Mouse (Mus musculus): ENCODE data around the gene Cfap52.

DNA sequence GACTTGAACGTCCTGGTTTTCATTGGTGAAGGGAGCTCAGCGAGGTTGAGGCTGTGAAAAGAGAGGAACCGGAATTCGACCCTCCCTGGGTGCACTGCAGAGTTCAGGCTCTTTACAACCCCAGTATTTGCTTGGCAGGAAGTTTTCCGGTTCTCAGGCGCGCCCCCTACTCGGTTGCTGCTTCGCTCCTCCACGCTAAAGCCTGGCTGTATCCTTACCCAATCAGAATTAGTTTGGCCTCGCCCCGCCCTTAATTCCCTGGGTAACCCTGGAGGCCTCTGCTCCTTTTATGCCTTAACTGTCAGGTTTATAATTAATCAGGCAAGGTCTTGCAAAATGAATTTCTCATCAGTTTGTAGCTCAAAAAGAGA, 42.7 kb downstream of the Cfap52 start:
- TF ChIP-seq CTCF (IDR thresholded peaks at IDR 0.05; ENCODE audit: low read depth, low read length) = no peak
- TF ChIP-seq TAL1 (conservative IDR thresholded peaks at IDR 0.05; ENCODE audit: low read depth, low read length) = no peak
- TF ChIP-seq GATA1 (IDR thresholded peaks at IDR 0.05; ENCODE audit: borderline replicate concordance, low read length) = no peak
- TF ChIP-seq POLR2AphosphoS5 (IDR thresholded peaks at IDR 0.05; ENCODE audit: insufficient replicate concordance, low read depth, low read length) = no peak
